Mouse (Mus musculus) heart, adult 18-20 months (tissue): ENCODE data around the gene Zfp444. TPM values are rescaled to one million over a fixed set of nuclear protein-coding genes. Genes with fewer than 3 reads are reported as not detected.
"Not testable (repeated sequence)": the region's sequence is repeated elsewhere in the genome, so short reads cannot be mapped to it uniquely, and the experiment has no call there.

ENCODE experiments used
- DNase-seq, 2 experiments: peaks; one replicate each; pipeline ENCODE4 v3.0.0; 2021 to 2022; ENCODE audit warnings: mixed read lengths in 1 of 2
- total RNA-seq, 2 experiments: library from RNA; stranded (reverse); gene quantifications; 2 replicates each; pipeline ENCODE4 v1.2.3; 2021

The Zfp444 gene
- total RNA-seq, 2 experiments from 2014 or later = 12.3 to 13.6 TPM

DNA sequence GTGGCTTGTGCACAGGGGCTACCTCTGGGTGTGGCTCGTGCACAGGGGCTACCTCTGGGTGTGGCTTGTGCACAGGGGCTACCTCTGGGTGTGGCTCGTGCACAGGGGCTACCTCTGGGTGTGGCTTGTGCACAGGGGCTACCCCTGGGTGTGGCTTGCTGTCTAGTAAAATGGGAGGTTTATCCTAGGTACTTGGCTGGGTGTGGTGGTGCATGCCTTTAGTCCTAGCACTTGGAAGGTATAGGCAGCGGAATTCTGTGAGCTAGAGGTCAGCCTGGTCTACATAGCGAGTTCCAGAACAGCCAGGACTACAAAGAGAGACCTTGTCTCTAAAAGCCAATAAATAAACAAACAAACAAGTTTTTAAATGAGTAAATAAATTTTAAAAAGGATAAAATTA, 42.7 kb downstream of the Zfp444 start:
- not testable (repeated sequence) for DNase-seq

- no peak for DNase-seq
These were observed 48.1 kb downstream of the Zfp444 start for GRCm38 (mm10) chr7:6220147-6220546.

- DNase-seq = no peak
These were observed 50.0 kb downstream of the Zfp444 start, which contains the start of gene Zscan5b for GRCm38 (mm10) chr7:6221978-6222377. Zscan5b (plus strand) TSS chr7:6222278.

- DNase-seq = not testable (repeated sequence)
These were observed 56.5 kb downstream of the Zfp444 start for GRCm38 (mm10) chr7:6228491-6228890.

- DNase-seq = no peak
These were observed 67.8 kb downstream of the Zfp444 start for GRCm38 (mm10) chr7:6239787-6240186.

DNA sequence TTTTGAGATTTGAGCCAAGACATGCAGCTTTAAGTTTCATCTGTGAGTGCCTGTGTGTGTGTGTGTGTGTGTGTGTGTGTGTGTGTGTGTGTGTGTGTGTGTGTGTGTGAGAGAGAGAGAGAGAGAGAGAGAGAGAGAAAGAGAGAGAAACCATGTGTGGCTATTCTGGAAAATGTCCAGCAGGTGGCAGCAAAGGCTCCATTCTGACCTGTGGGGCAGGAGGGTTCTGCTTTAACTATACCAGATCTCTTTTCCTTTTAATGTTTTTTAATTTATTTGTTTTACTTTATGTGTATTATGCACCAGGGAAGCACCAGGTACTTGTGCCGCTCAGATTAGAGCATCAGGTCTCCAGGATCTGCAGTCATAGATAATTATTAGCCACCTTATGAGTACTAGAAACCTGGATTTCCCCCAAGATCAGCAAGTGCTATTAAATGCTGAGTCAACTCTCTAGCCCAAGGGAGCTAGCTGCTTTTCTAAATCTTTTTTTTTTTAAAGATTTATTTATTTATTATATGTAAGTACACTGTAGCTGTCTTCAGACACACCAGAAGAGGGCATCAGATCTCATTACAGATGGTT, 68.9 kb downstream of the Zfp444 start:
- DNase-seq = peak; percentile 18 to 52

Other genes starting within 250 kb of the Zfp444 start
- gene Vmn1r65, start 161.2 kb upstream of the Zfp444 start, total RNA-seq = not detected
- not detected for gene Nlrp4c, start 127.1 kb upstream of the Zfp444 start, total RNA-seq
- gene Zfp787, start 16.2 kb upstream of the Zfp444 start, total RNA-seq = 10 to 100 TPM; 31.3 to 32.3 TPM
- gene Galp, start 24.9 kb downstream of the Zfp444 start, total RNA-seq = not detected
- gene Zscan5b, start 50.1 kb downstream of the Zfp444 start, total RNA-seq = not detected
- gene Epp13, start 80.5 kb downstream of the Zfp444 start, total RNA-seq = not detected
- 1 to 10 TPM; 2.7 to 3.7 TPM for gene Zfp667, start 114.4 kb downstream of the Zfp444 start, total RNA-seq
- 1 to 10 TPM; 2.9 to 3.0 TPM for gene Zfp583, start 159.1 kb downstream of the Zfp444 start, total RNA-seq
- gene Gm3854, start 171.5 kb downstream of the Zfp444 start, total RNA-seq = under 1 TPM; 0.22 to 0.36 TPM
- 1 to 10 TPM; 2.2 to 2.5 TPM for gene Zfp78, start 191.1 kb downstream of the Zfp444 start, total RNA-seq
- 1 to 10 TPM; 2.8 to 3.7 TPM for gene Zfp28, start 211.1 kb downstream of the Zfp444 start, total RNA-seq
- not detected for gene Smim17, start 226.5 kb downstream of the Zfp444 start, total RNA-seq
- gene Gm20715, start 238.1 kb downstream of the Zfp444 start, total RNA-seq = not detected